Comparison of ENCODE assay signal across 8 mouse cellular contexts in the genomic region with DNA sequence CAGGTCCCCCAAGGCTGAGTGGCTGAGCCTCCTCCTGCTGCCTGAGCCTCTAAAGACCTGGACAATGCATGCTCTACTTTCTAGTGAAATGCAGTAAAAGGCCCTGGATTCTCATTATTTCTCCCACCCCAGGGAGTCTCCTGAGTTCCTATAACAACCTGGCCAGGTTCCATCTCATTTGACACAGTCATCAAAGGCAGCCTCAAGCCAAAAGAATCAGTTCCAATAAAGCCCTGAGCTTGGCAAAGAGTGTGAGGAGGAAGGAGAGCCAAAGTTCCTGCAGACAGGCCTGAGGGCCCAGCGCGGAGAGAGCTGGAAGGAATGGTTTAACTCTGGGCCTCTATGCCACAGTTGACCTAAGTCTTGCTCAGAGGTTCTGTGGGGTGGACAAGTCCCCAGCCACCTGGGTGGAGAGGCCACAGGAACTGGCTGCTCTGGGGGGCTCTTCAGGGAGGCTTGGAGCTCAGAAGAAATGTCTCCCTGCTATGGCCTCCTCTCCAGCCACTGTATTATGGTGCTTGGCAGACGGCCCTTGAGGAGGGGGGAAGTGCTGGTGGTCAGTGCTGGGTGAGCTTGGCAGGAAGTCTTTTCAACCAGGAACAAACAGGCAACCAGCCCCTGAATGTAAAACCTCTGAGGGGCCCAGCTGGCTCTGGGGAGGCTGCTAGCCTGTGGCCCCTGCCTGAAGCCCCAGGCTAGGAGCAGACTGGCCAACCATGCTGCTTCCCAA. TPM values are rescaled to one million over a fixed set of nuclear protein-coding genes. Genes with fewer than 3 reads are reported as not detected.
DNase-seq lines count a peak whose midpoint lies in the region; TF ChIP-seq lines count a peak whose summit lies in the region.
"Had no signal": no experiment of that assay in that cellular context is flagged by ENCODE, and none has a peak within 500 bp of the region (broad histone marks: within the 10 kb centered on the region; RNA-seq: fewer than 3 reads in every experiment).

No protein-coding gene starts in this region.

- H3K27ac ChIP-seq in cerebellum, adult 2 months (ENCODE audit: insufficient read depth, low read length), result peak overlapping the region; percentile 35
- H3K27ac ChIP-seq: macrophage had no signal

- 17% methylated on average over 3 of the region's 3 CpGs for WGBS in cerebellum, adult 2 months

- no peak for TF ChIP-seq POLR2A in cerebellum, adult 2 months (IDR thresholded peaks at IDR 0.05; ENCODE audit: borderline replicate concordance, insufficient read depth, low read length)

- peak; percentile 16 for DNase-seq in adrenal gland, postnatal 25 days
- DNase-seq in cerebellum, adult 2 months, result peak; percentile 69 to 91
- DNase-seq in frontal cortex, postnatal 14 days (ENCODE audit: low spot score in 2 of 2), result peak; percentile 35 to 63
- DNase-seq in kidney, adult 8-10 months, result peak; percentile 39 to 55
- peak; percentile 87 for DNase-seq in left cerebral cortex, postnatal 4 days
- peak; percentile 28 for DNase-seq in ovary, postnatal 36 days (ENCODE audit: low spot score)
- DNase-seq in spleen, postnatal 4 days (ENCODE audit: low spot score in 2 of 2), result no peak

- no peak for TF ChIP-seq CTCF in cerebellum, adult 2 months (IDR thresholded peaks at IDR 0.05; ENCODE audit: borderline replicate concordance, insufficient read depth, low read depth, low read length)

- H3K4me1 ChIP-seq in cerebellum, adult 2 months (ENCODE audit: control insufficient read depth, insufficient read depth, low read length), result peaks cover 15% of the 10 kb centered on the region

- no peaks in the 10 kb centered on the region for H3K27me3 ChIP-seq in cerebellum, adult 2 months (ENCODE audit: control insufficient read depth, insufficient read depth, low read length)

- H3K4me3 ChIP-seq in cerebellum, adult 2 months (replicated peaks; ENCODE audit: insufficient read depth, low read depth, low read length), result no peak overlapping the region

- intact Hi-C loops in left cerebral cortex, postnatal 4 days (cut with DNase I), result no loop called here

RNA-seq across cellular contexts. Expression of gene Sfxn5, which starts 30.7 kb away (rescaled TPM):
- 19.8 and 23.0 TPM in 2 replicates for total RNA-seq in adrenal gland, postnatal 25 days (2021)
- polyA plus RNA-seq in cerebellum, adult 2 months (2012; rRNA removed), result 169 and 172 TPM in 2 replicates
- total RNA-seq in left cerebral cortex, postnatal 4 days (2021), result 10 to 100 TPM; 63.9 to 69.7 TPM

Comparison
In these comparisons a context has a peak if more than half of its experiments do, and no peak if none do; other contexts are left out.
1. DNase-seq: peak in adrenal gland, postnatal 25 days (single experiment), cerebellum, adult 2 months (2 of 2), frontal cortex, postnatal 14 days (2 of 2), kidney, adult 8-10 months (2 of 2), left cerebral cortex, postnatal 4 days (single experiment) and ovary, postnatal 36 days (single experiment); none in spleen, postnatal 4 days (0 of 2).